Mouse (Mus musculus) myocyte (in vitro differentiated cells): ENCODE results near the gene Prrt2. TPM values are rescaled to one million over a fixed set of nuclear protein-coding genes. Genes with fewer than 3 reads are reported as not detected.
A peak's percentile ranks its signal among the peaks of the same experiment; 100 is the strongest.

Experiments
- H3K27me3 ChIP-seq: one replicate; pipeline ENCODE4 v1.6.1; 2011; ENCODE audit not compliant: control insufficient read depth, insufficient read depth, insufficient read length
- H3K36me3 ChIP-seq: one replicate; pipeline ENCODE4 v1.6.1; 2011; ENCODE audit not compliant: control insufficient read depth, insufficient read depth
- H3K4me2 ChIP-seq: one replicate; pipeline ENCODE4 v1.6.1; 2011; ENCODE audit warnings: low read depth, control low read depth
- H3K4me3 ChIP-seq: one replicate; pipeline ENCODE4 v1.5.1; 2011; ENCODE audit warnings: mild to moderate bottlenecking, control low read depth, moderate library complexity
- H3K79me2 ChIP-seq: one replicate; pipeline ENCODE4 v1.6.1; 2011; ENCODE audit not compliant: control insufficient read depth, insufficient read depth
- H3ac ChIP-seq: one replicate; pipeline ENCODE4 v1.6.1; 2011; ENCODE audit not compliant: control insufficient read depth, insufficient read length
- CEBPB ChIP-seq: IDR thresholded peaks from 2 replicates; pipeline ENCODE4 v1.6.1; 2011; ENCODE audit warnings: mild to moderate bottlenecking, moderate library complexity; ENCODE audit not compliant: poor library complexity, insufficient read depth, severe bottlenecking
- E2F4 ChIP-seq: IDR thresholded peaks from one replicate; pipeline ENCODE4 v1.6.1; 2011; ENCODE audit warnings: mild to moderate bottlenecking, control low read depth, moderate library complexity; ENCODE audit not compliant: insufficient read depth
- MAX ChIP-seq: IDR thresholded peaks from one replicate; pipeline ENCODE4 v1.6.1; 2011; ENCODE audit warnings: low read depth, mild to moderate bottlenecking, control low read depth
- MYOD1 ChIP-seq, 3 experiments: IDR thresholded peaks; one replicate each; pipeline ENCODE4 v1.6.1; 2011; ENCODE audit warnings: control low read depth in 2 of 3, low read depth in 2 of 3, mild to moderate bottlenecking in 2 of 3, moderate library complexity in 1 of 3; ENCODE audit not compliant: insufficient read length in 2 of 3, control insufficient read depth in 1 of 3
- MYOG ChIP-seq, 3 experiments: IDR thresholded peaks; one replicate each; pipeline ENCODE4 v1.6.1; 2011; ENCODE audit warnings: control low read depth in 2 of 3, low read depth in 2 of 3, mild to moderate bottlenecking in 2 of 3; ENCODE audit not compliant: insufficient read length in 2 of 3, control insufficient read depth in 1 of 3, insufficient read depth in 1 of 3
- POLR2A ChIP-seq: IDR thresholded peaks from one replicate; pipeline ENCODE4 v1.6.1; 2011; ENCODE audit warnings: low read depth, mild to moderate bottlenecking, control low read depth, moderate library complexity; ENCODE audit not compliant: insufficient read length
- POLR2AphosphoS2 ChIP-seq: IDR thresholded peaks from one replicate; pipeline ENCODE4 v1.6.1; 2011; ENCODE audit warnings: low read depth, control low read depth; ENCODE audit not compliant: insufficient read length
- REST ChIP-seq: IDR thresholded peaks from one replicate; pipeline ENCODE4 v1.6.1; 2011; ENCODE audit warnings: mild to moderate bottlenecking, control low read depth, moderate library complexity; ENCODE audit not compliant: insufficient read depth, insufficient read length
- SRF ChIP-seq: IDR thresholded peaks from one replicate; pipeline ENCODE4 v1.6.1; 2011; ENCODE audit warnings: low read depth; ENCODE audit not compliant: control insufficient read depth, insufficient read length
- TCF12 ChIP-seq: IDR thresholded peaks from one replicate; pipeline ENCODE4 v1.6.1; 2011; ENCODE audit warnings: mild to moderate bottlenecking, control low read depth; ENCODE audit not compliant: poor library complexity, insufficient read depth, severe bottlenecking
- TCF3 ChIP-seq: IDR thresholded peaks from one replicate; pipeline ENCODE4 v1.6.1; 2011; ENCODE audit warnings: low read depth, control low read depth; ENCODE audit not compliant: insufficient read length
- USF1 ChIP-seq: IDR thresholded peaks from one replicate; pipeline ENCODE4 v1.6.1; 2011; ENCODE audit warnings: low read depth, mild to moderate bottlenecking, control low read depth, moderate library complexity
- polyA plus RNA-seq: library from polyadenylated mRNA; unstranded; fragments of >200 nt; fragmentation: generic; extraction: Trizol; gene quantifications from one replicate; pipeline ENCODE4 v1.2.1, GENCODE M21; 2012; ENCODE audit warnings: missing spikeins

Gene Prrt2
- polyA plus RNA-seq, 1 experiment, result not detected

DNA sequence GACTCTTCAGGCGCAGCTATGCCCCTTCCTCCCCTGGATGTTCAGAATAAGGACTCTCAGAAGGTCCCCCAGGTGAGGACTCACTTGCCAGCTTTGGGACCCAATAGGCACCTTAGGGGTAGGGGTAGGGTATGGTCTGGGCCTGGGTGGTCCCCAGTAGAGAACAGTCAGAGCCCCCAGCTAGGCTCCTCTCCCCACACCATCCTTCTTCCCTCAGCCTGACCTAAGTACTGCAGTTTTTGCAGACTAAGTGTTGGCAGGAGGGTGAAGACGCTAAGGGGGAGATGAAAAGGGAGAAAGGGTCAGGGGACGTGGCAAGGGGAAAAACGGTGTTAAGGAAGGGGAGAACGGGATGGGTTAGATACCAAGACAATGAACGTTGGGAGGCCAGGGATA, 3.1 kb downstream of the Prrt2 start:
- H3K79me2 ChIP-seq, result peaks cover 26% of the 10 kb centered on the region
- TF ChIP-seq MYOG (IDR thresholded peaks at IDR 0.05; ENCODE audit: control insufficient read depth in 1 of 3, insufficient read depth in 1 of 3, insufficient read length in 2 of 3, low read depth in 2 of 3) (no peak), MYOD1 (IDR thresholded peaks at IDR 0.05; ENCODE audit: control insufficient read depth in 1 of 3, insufficient read length in 2 of 3, low read depth in 2 of 3) (no peak), USF1 (no peak), POLR2AphosphoS2 (no peak), CEBPB (no peak)
- H3K36me3 ChIP-seq, result no peaks in the 10 kb centered on the region
- no peak overlapping the region for H3K4me3 ChIP-seq
- H3K4me2 ChIP-seq, result no peak overlapping the region
- H3K27me3 ChIP-seq, result no peaks in the 10 kb centered on the region
- no peak overlapping the region for H3ac ChIP-seq

- Histone ChIP-seq H3K4me3 (peak within 1 kb of the TSS; percentile 81), H3ac (peak within 1 kb of the TSS; percentile 51), H3K79me2 (peaks cover 31% of the 10 kb centered on the region), H3K27me3 (no peaks in the 10 kb centered on the region), H3K4me2 (peak within 1 kb of the TSS; percentile 77), H3K36me3 (no peaks in the 10 kb centered on the region)
- peak; percentile 25 to 72 (median 26) for TF ChIP-seq MYOG (IDR thresholded peaks at IDR 0.05; ENCODE audit: control insufficient read depth in 1 of 3, insufficient read depth in 1 of 3, insufficient read length in 2 of 3, low read depth in 2 of 3)
- no peak for TF ChIP-seq SRF
- TF ChIP-seq USF1, result no peak
- TF ChIP-seq TCF12, result no peak
- TF ChIP-seq MAX, result no peak
- TF ChIP-seq E2F4, result peak; percentile 57
- peak; percentile 48 for TF ChIP-seq POLR2A
- TF ChIP-seq TCF3, result no peak
- TF ChIP-seq CEBPB, result no peak
- TF ChIP-seq MYOD1 (IDR thresholded peaks at IDR 0.05; ENCODE audit: control insufficient read depth in 1 of 3, insufficient read length in 2 of 3, low read depth in 2 of 3), result peak in 2 of 3 experiments; percentile 49 to 65
- peak; percentile 65 for TF ChIP-seq POLR2AphosphoS2
- TF ChIP-seq REST, result no peak
Observed at GRCm38 (mm10) chr7:127016971-127017949, 3.8 kb downstream of the Prrt2 start, which contains the start of gene Pagr1a. TSS of gene Pagr1a (minus strand) at chr7:127017352.

DNA sequence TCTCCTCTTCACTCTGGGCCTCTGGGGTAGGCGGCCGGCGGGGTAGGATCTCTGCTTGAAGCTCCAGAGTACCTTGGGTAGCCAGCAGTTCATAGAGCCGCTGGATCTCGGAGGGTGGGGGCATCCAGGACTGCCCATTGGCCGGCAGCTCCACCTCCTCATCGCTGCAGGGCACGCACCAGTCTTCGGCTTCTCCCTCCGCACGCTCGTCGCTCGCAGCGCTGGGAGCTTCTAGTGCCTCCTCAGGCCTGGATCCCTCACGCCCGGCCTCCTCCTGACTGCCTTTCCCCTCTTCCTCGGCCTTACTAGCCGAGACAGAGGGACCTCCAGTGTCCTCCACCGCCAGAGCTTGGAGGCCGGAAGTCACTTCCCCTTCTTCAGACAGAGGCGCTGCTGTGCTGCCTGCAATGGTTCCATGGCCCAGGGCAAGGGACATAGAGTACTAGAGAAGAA, 4.5 kb downstream of the Prrt2 start:
- H3K36me3 ChIP-seq, result no peaks in the 10 kb centered on the region
- peak overlapping the region; percentile 51 for H3ac ChIP-seq
- TF ChIP-seq POLR2AphosphoS2, result peak; percentile 88
- no peak for TF ChIP-seq TCF12
- peak; percentile 81 for TF ChIP-seq POLR2A
- peak overlapping the region; percentile 81 for H3K4me3 ChIP-seq
- no peaks in the 10 kb centered on the region for H3K27me3 ChIP-seq
- H3K4me2 ChIP-seq, result peak overlapping the region; percentile 77
- peaks cover 34% of the 10 kb centered on the region for H3K79me2 ChIP-seq

DNA sequence TGATC, 4.7 kb downstream of the Prrt2 start, which contains the start of gene Pagr1b:
TSS of gene Pagr1b (minus strand) at position 4 of the 5 bp plus-strand sequence.
- peak within 1 kb of the TSS; percentile 51 for H3ac ChIP-seq
- peaks cover 34% of the 10 kb centered on the region for H3K79me2 ChIP-seq
- no peaks in the 10 kb centered on the region for H3K36me3 ChIP-seq
- H3K4me2 ChIP-seq, result peak within 1 kb of the TSS; percentile 77
- TF ChIP-seq POLR2A (no peak), TCF3 (no peak), MYOD1 (IDR thresholded peaks at IDR 0.05; ENCODE audit: control insufficient read depth in 1 of 3, insufficient read length in 2 of 3, low read depth in 2 of 3) (no peak), CEBPB (no peak), TCF12 (no peak), E2F4 (no peak), MYOG (IDR thresholded peaks at IDR 0.05; ENCODE audit: control insufficient read depth in 1 of 3, insufficient read depth in 1 of 3, insufficient read length in 2 of 3, low read depth in 2 of 3) (no peak), USF1 (no peak), MAX (no peak), SRF (no peak), POLR2AphosphoS2 (no peak), REST (no peak)
- H3K27me3 ChIP-seq, result no peaks in the 10 kb centered on the region
- H3K4me3 ChIP-seq, result peak within 1 kb of the TSS; percentile 81

DNA sequence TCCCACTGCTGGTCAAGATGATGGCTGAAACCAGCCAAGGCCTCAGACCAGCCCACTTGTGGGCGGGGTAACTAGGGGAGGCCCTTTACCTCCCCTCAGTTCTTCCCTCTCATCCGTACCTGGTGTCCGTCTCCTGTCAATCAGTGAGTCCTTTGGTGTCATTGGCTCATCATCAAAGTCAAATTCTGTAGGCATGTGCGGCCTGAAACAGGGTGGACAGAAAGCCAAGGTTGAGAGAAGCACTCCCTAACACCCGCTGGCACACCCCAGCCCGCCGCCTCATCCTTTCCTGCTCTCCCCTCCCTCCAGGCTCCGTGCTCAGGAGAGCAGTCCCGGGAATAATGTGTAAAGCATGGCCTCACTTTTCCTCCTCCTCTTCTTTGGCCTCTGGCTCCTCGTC, 4.9 kb downstream of the Prrt2 start:
- Histone ChIP-seq H3K4me2 (peak overlapping the region; percentile 77), H3K4me3 (peak overlapping the region; percentile 81), H3ac (peak overlapping the region; percentile 51), H3K36me3 (no peaks in the 10 kb centered on the region), H3K79me2 (peaks cover 36% of the 10 kb centered on the region), H3K27me3 (no peaks in the 10 kb centered on the region)
- TF ChIP-seq POLR2AphosphoS2 (no peak), MYOG (IDR thresholded peaks at IDR 0.05; ENCODE audit: control insufficient read depth in 1 of 3, insufficient read depth in 1 of 3, insufficient read length in 2 of 3, low read depth in 2 of 3) (no peak), MAX (no peak), REST (no peak), MYOD1 (IDR thresholded peaks at IDR 0.05; ENCODE audit: control insufficient read depth in 1 of 3, insufficient read length in 2 of 3, low read depth in 2 of 3) (no peak)
